Mouse (Mus musculus) liver, embryonic 12.5 days (tissue): ENCODE results near the gene Anpep. TPM values are rescaled to one million over a fixed set of nuclear protein-coding genes. Genes with fewer than 3 reads are reported as not detected.

Experiments
- ATAC-seq: fragments of 200-750 bp; cut with Nextera tagmentation; 2 replicates; pipeline ENCODE4 v1.8.0; 2017; ENCODE audit warnings: moderate number of reproducible peaks, mild to moderate bottlenecking, moderate library complexity
- H3K27ac ChIP-seq: fragments of 300-500 bp; sonication (generic); 2 replicates; pipeline ENCODE4 v1.5.1; 2016; ENCODE audit warnings: mild to moderate bottlenecking
- H3K27me3 ChIP-seq: fragments of 300-500 bp; sonication (generic); replicated peaks from 2 replicates; pipeline ENCODE4 v1.6.1; 2016; ENCODE audit warnings: mild to moderate bottlenecking, moderate library complexity
- H3K36me3 ChIP-seq: fragments of 300-500 bp; sonication (generic); 2 replicates; pipeline ENCODE4 v1.6.1; 2016; ENCODE audit warnings: mild to moderate bottlenecking, moderate library complexity
- H3K4me1 ChIP-seq: fragments of 300-500 bp; sonication (generic); 2 replicates; pipeline ENCODE4 v1.6.1; 2016
- H3K4me2 ChIP-seq: fragments of 300-500 bp; sonication (generic); 2 replicates; pipeline ENCODE4 v1.6.1; 2016; ENCODE audit warnings: mild to moderate bottlenecking, moderate library complexity
- H3K4me3 ChIP-seq: fragments of 300-500 bp; sonication (generic); 2 replicates; pipeline ENCODE4 v1.5.1; 2016; ENCODE audit warnings: mild to moderate bottlenecking, moderate library complexity
- H3K9ac ChIP-seq: fragments of 300-500 bp; sonication (generic); 2 replicates; pipeline ENCODE4 v1.6.1; 2016; ENCODE audit warnings: mild to moderate bottlenecking, moderate library complexity
- H3K9me3 ChIP-seq: fragments of 300-500 bp; sonication (generic); replicated peaks from 2 replicates; pipeline ENCODE4 v1.6.1; 2016; ENCODE audit warnings: mild to moderate bottlenecking, moderate library complexity
- WGBS: fragments of 180-500 bp; shearing (Covaris S2); methylation state at CpG from one replicate; pipeline ENCODE4 v1.1.7; 2016; ENCODE audit not compliant: insufficient replicate concordance; 5-methylcytosine and 5-hydroxymethylcytosine counted together
- polyA plus RNA-seq: library from polyadenylated mRNA; unstranded; fragments of >200 nt; fragmentation: Nextera tagmentation; extraction: Ambion mirVana; gene quantifications from 2 replicates; pipeline ENCODE4 v1.2.1, GENCODE M21; 2016

Gene Anpep
- polyA plus RNA-seq, 1 experiment from 2014 or later = 13.8 TPM

- 80% methylated on average over 7 of the region's 7 CpGs for WGBS
- Histone ChIP-seq H3K4me1 (no peaks in the 10 kb centered on the region), H3K4me3 (no peak overlapping the region), H3K27me3 (no peaks in the 10 kb centered on the region), H3K9me3 (no peaks in the 10 kb centered on the region), H3K36me3 (peaks cover 47% of the 10 kb centered on the region), H3K27ac (no peak overlapping the region), H3K4me2 (no peak overlapping the region), H3K9ac (no peak overlapping the region)
- no peak for ATAC-seq
These were observed 22.9 kb upstream of the Anpep start for GRCm38 (mm10) chr7:79883613-79884334.

GRCm38 (mm10) chr7:79881901-79882300 lies 21.0 kb upstream of the Anpep start:
- no peaks in the 10 kb centered on the region for H3K4me1 ChIP-seq
- no peaks in the 10 kb centered on the region for H3K9me3 ChIP-seq
- WGBS = 82% methylated on average over 6 of the region's 6 CpGs
- peaks cover 47% of the 10 kb centered on the region for H3K36me3 ChIP-seq
- no peak overlapping the region for H3K4me2 ChIP-seq
- H3K4me3 ChIP-seq = no peak overlapping the region
- H3K27me3 ChIP-seq = no peaks in the 10 kb centered on the region
- H3K9ac ChIP-seq = no peak overlapping the region
- H3K27ac ChIP-seq = no peak overlapping the region
- no peak for ATAC-seq

GRCm38 (mm10) chr7:79880998-79881397 lies 20.1 kb upstream of the Anpep start:
- Histone ChIP-seq H3K9me3 (no peaks in the 10 kb centered on the region), H3K4me3 (no peak overlapping the region), H3K36me3 (peaks cover 47% of the 10 kb centered on the region), H3K4me1 (no peaks in the 10 kb centered on the region), H3K9ac (no peak overlapping the region), H3K4me2 (no peak overlapping the region), H3K27ac (no peak overlapping the region), H3K27me3 (no peaks in the 10 kb centered on the region)
- ATAC-seq = no peak
- whole genome bisulfite sequencing = 63% methylated on average over 3 of the region's 3 CpGs

GRCm38 (mm10) chr7:79880033-79880432 lies 19.2 kb upstream of the Anpep start:
- no peak for ATAC-seq
- Histone ChIP-seq H3K27ac (no peak overlapping the region), H3K9ac (no peak overlapping the region), H3K27me3 (no peaks in the 10 kb centered on the region), H3K4me3 (no peak overlapping the region), H3K4me2 (no peak overlapping the region), H3K36me3 (peaks cover 40% of the 10 kb centered on the region), H3K4me1 (no peaks in the 10 kb centered on the region), H3K9me3 (no peaks in the 10 kb centered on the region)
- WGBS = 84% methylated on average over 6 of the region's 6 CpGs

- no peaks in the 10 kb centered on the region for H3K9me3 ChIP-seq
- no peak overlapping the region for H3K27ac ChIP-seq
- H3K36me3 ChIP-seq = peaks cover 36% of the 10 kb centered on the region
- no peaks in the 10 kb centered on the region for H3K4me1 ChIP-seq
- no peak overlapping the region for H3K4me3 ChIP-seq
- H3K27me3 ChIP-seq = no peaks in the 10 kb centered on the region
- WGBS = 76% methylated on average over 2 of the region's 2 CpGs
- H3K4me2 ChIP-seq = no peak overlapping the region
- no peak overlapping the region for H3K9ac ChIP-seq
- ATAC-seq = no peak
These were observed 17.7 kb upstream of the Anpep start for GRCm38 (mm10) chr7:79878455-79879025.

GRCm38 (mm10) chr7:79873407-79873806 lies 12.5 kb upstream of the Anpep start:
- ATAC-seq = no peak
- Histone ChIP-seq H3K4me3 (no peak overlapping the region), H3K4me1 (no peaks in the 10 kb centered on the region), H3K36me3 (no peaks in the 10 kb centered on the region), H3K27ac (no peak overlapping the region), H3K27me3 (no peaks in the 10 kb centered on the region), H3K9me3 (no peaks in the 10 kb centered on the region), H3K9ac (no peak overlapping the region), H3K4me2 (no peak overlapping the region)
- 71% methylated on average over 6 of the region's 6 CpGs for WGBS

- Histone ChIP-seq H3K9me3 (no peaks in the 10 kb centered on the region), H3K36me3 (no peaks in the 10 kb centered on the region), H3K27ac (no peak overlapping the region), H3K27me3 (no peaks in the 10 kb centered on the region), H3K9ac (no peak overlapping the region), H3K4me3 (no peak overlapping the region), H3K4me1 (no peaks in the 10 kb centered on the region), H3K4me2 (no peak overlapping the region)
- no peak for ATAC-seq
- 71% methylated on average over 6 of the region's 6 CpGs for WGBS
These were observed 11.0 kb upstream of the Anpep start for GRCm38 (mm10) chr7:79871797-79872345.

GRCm38 (mm10) chr7:79869072-79869719 lies 8.3 kb upstream of the Anpep start:
- H3K9me3 ChIP-seq = no peaks in the 10 kb centered on the region
- no peak overlapping the region for H3K9ac ChIP-seq
- no peak for ATAC-seq
- no peaks in the 10 kb centered on the region for H3K4me1 ChIP-seq
- no peaks in the 10 kb centered on the region for H3K27me3 ChIP-seq
- H3K4me2 ChIP-seq = no peak overlapping the region
- no peak overlapping the region for H3K4me3 ChIP-seq
- no peaks in the 10 kb centered on the region for H3K36me3 ChIP-seq
- WGBS = 36% methylated on average over 6 of the region's 6 CpGs
- no peak overlapping the region for H3K27ac ChIP-seq

- H3K27ac ChIP-seq = no peak overlapping the region
- H3K4me1 ChIP-seq = no peaks in the 10 kb centered on the region
- WGBS = 59% methylated on average over 7 of the region's 7 CpGs
- H3K9ac ChIP-seq = no peak overlapping the region
- no peaks in the 10 kb centered on the region for H3K27me3 ChIP-seq
- H3K4me3 ChIP-seq = no peak overlapping the region
- ATAC-seq = no peak
- no peak overlapping the region for H3K4me2 ChIP-seq
- no peaks in the 10 kb centered on the region for H3K36me3 ChIP-seq
- H3K9me3 ChIP-seq = no peaks in the 10 kb centered on the region
These were observed 7.6 kb upstream of the Anpep start for GRCm38 (mm10) chr7:79868475-79868874.

GRCm38 (mm10) chr7:79867861-79868260 lies 7.0 kb upstream of the Anpep start:
- no peak overlapping the region for H3K9ac ChIP-seq
- H3K27ac ChIP-seq = no peak overlapping the region
- ATAC-seq = no peak
- H3K27me3 ChIP-seq = no peaks in the 10 kb centered on the region
- no peaks in the 10 kb centered on the region for H3K4me1 ChIP-seq
- no peaks in the 10 kb centered on the region for H3K9me3 ChIP-seq
- no peak overlapping the region for H3K4me3 ChIP-seq
- WGBS = 72% methylated on average over 13 of the region's 13 CpGs
- H3K4me2 ChIP-seq = no peak overlapping the region
- no peaks in the 10 kb centered on the region for H3K36me3 ChIP-seq

GRCm38 (mm10) chr7:79866294-79867000 lies 5.6 kb upstream of the Anpep start:
- Histone ChIP-seq H3K36me3 (no peaks in the 10 kb centered on the region), H3K9ac (no peak overlapping the region), H3K27ac (no peak overlapping the region), H3K9me3 (no peaks in the 10 kb centered on the region), H3K4me2 (no peak overlapping the region), H3K27me3 (no peaks in the 10 kb centered on the region), H3K4me1 (no peaks in the 10 kb centered on the region), H3K4me3 (no peak overlapping the region)
- 74% methylated on average over 3 of the region's 3 CpGs for WGBS
- ATAC-seq = no peak

GRCm38 (mm10) chr7:79861794-79862193 lies 935 bp upstream of the Anpep start:
- Histone ChIP-seq H3K27ac (no peak overlapping the region), H3K9me3 (no peaks in the 10 kb centered on the region), H3K9ac (no peak overlapping the region), H3K36me3 (no peaks in the 10 kb centered on the region), H3K4me3 (no peak overlapping the region), H3K4me1 (peaks cover 10% of the 10 kb centered on the region; the same call in 1 of the 2 replicates), H3K4me2 (no peak overlapping the region), H3K27me3 (no peaks in the 10 kb centered on the region)
- 56% methylated on average over 8 of the region's 8 CpGs for WGBS
- no peak for ATAC-seq
